Mouse (Mus musculus): Measurements from ENCODE around the gene Gtf2h3. TPM values are rescaled to one million over a fixed set of nuclear protein-coding genes. Genes with fewer than 3 reads are reported as not detected.

The Gtf2h3 gene
- total and polyA plus RNA-seq, 3 experiments, result 51.9 to 84.9 (median 58.2) TPM

DNA sequence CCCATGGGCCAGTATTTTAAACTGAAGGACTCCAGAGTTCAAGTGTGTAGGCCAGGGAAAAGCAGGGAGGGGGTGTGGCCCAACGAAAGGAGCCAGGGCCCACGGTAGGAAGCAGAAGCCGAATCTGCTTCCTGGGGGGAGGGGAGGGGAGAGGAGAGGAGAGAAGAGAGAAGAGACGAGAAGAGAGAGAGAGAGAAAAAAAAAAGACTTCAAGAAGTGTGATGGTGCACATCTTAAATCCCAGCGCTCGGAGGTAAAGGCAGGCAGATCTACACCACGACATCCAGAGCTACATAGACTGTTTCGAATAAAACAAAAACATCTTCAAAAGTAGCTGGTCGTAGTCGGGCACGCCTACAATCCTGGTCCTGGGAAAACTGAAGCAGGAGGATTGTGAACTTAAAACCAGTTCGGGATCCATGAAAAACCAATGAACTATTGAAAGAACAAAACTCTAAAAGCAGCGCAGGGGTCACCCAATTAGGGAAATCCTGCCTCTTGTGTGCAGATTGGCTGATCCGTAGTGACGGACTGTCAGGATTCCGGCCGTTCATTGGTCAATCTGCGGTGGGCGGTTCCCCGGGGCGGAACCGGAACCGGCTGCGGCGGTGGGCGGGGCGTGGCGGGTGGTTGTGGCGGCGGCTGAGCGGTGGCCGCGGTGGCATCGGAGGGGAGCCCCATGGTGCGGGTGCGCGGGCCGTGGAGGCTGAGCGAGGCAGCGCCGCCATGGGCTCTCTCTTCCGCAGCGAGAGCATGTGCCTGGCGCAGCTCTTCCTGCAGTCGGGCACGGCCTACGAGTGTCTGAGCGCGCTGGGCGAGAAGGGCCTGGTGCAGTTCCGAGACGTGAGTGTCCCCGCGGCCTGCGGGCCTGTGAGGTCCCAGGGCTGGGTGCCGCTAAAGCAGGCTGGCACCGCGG lies 49.8 kb downstream of the Gtf2h3 start, which contains the start of gene Atp6v0a2 (continued):
- TF ChIP-seq PAX5 (IDR thresholded peaks at IDR 0.05; ENCODE audit: low read length) (no peak), E2F4 (IDR thresholded peaks at IDR 0.05; ENCODE audit: insufficient replicate concordance, low read depth, low read length) (no peak), SIN3A (IDR thresholded peaks at IDR 0.05; ENCODE audit: low read length) (peak; percentile 70), GABPA (IDR thresholded peaks at IDR 0.05; ENCODE audit: insufficient replicate concordance, low read depth, low read length) (no peak)

- H3K79me2 ChIP-seq (replicated peaks; ENCODE audit: control insufficient read depth, extremely low read depth, insufficient read depth, poor library complexity, severe bottlenecking), result 0 out of 2 replicates have a peak, but pooled peaks cover 3% of the 10 kb centered on the region
- no peak for TF ChIP-seq TBP (conservative IDR thresholded peaks at IDR 0.05; ENCODE audit: low read depth, low read length)
- no peak for TF ChIP-seq NELFE (IDR thresholded peaks at IDR 0.05; ENCODE audit: low read depth, low read length)
- TF ChIP-seq RCOR1 (conservative IDR thresholded peaks at IDR 0.05; ENCODE audit: low read depth, low read length), result no peak
- no peak for TF ChIP-seq TCF12 (IDR thresholded peaks at IDR 0.05; ENCODE audit: low read depth, low read length)
- no peak for TF ChIP-seq USF2 (conservative IDR thresholded peaks at IDR 0.05; ENCODE audit: low read depth, low read length)
- TF ChIP-seq ETS1 (conservative IDR thresholded peaks at IDR 0.05; ENCODE audit: low read depth, low read length), result no peak
- TF ChIP-seq MAFK (IDR thresholded peaks at IDR 0.05; ENCODE audit: insufficient replicate concordance, low read length), result no peak
- no peak for TF ChIP-seq CHD1 (IDR thresholded peaks at IDR 0.05; ENCODE audit: low read depth, low read length)
- no peak for TF ChIP-seq POLR2A (IDR thresholded peaks at IDR 0.05; ENCODE audit: low read depth, low read length)
- TF ChIP-seq PAX5 (IDR thresholded peaks at IDR 0.05; ENCODE audit: low read length), result no peak
- no peak for TF ChIP-seq MXI1 (IDR thresholded peaks at IDR 0.05; ENCODE audit: low read depth, low read length)
- no peak for TF ChIP-seq EP300 (IDR thresholded peaks at IDR 0.05; ENCODE audit: low read length)
- no peak for TF ChIP-seq E2F4 (IDR thresholded peaks at IDR 0.05; ENCODE audit: insufficient replicate concordance, low read depth, low read length)
- TF ChIP-seq RAD21 (IDR thresholded peaks at IDR 0.05; ENCODE audit: low read depth, low read length), result no peak
- no peak for TF ChIP-seq JUN (IDR thresholded peaks at IDR 0.05; ENCODE audit: insufficient read depth, low read depth, low read length)
- H3K4me1 ChIP-seq (ENCODE audit: control insufficient read depth in 1 of 2, insufficient read depth in 2 of 2), result peaks cover 10 to 47% of the 10 kb centered on the region in 2 experiments
- H3K27me3 ChIP-seq (replicated peaks), result no peaks in the 10 kb centered on the region
- H3K4me2 ChIP-seq (ENCODE audit: insufficient read depth, low read depth, poor library complexity, severe bottlenecking), result peak overlapping the region; percentile 84
- H3K27ac ChIP-seq (ENCODE audit: insufficient read depth, low read depth), result no peak overlapping the region
- H3K4me3 ChIP-seq (replicated peaks in 1 of 3; ENCODE audit: low read depth in 2 of 3, low read length in 2 of 3, poor library complexity in 1 of 3), result peak overlapping the region; percentile 86 to 90 (median 90)
- DNase-seq (ENCODE audit: extremely low read depth), result no peak
- no peaks in the 10 kb centered on the region for H3K9me3 ChIP-seq (replicated peaks; ENCODE audit: low read length)
- dilution Hi-C loops (cut with MboI; ENCODE audit: extremely low pct_ligation_motif_present, extremely low pct_unique_long_range_greater_than_20kb, low sequenced_read_pairs) (no loop called here), in situ Hi-C loops (cut with MboI; ENCODE audit: low pct_ligation_motif_present, low pct_unique_long_range_greater_than_20kb, low sequenced_read_pairs) (no loop called here)
- H3K9ac ChIP-seq (ENCODE audit: insufficient read depth, low read depth), result peak overlapping the region; percentile 73
- H3K36me3 ChIP-seq (replicated peaks in 1 of 2; ENCODE audit: control insufficient read depth in 1 of 2, insufficient read depth in 1 of 2, low read length in 1 of 2), result peaks cover 3 to 10% of the 10 kb centered on the region in 2 experiments
These were observed 50.7 kb downstream of the Gtf2h3 start for GRCm38 (mm10) chr5:124629641-124630040.

All from CH12.LX (cell line).